Mouse (Mus musculus) large intestine, adult 2 months (tissue): ENCODE data around the gene Lax1. TPM values are rescaled to one million over a fixed set of nuclear protein-coding genes. Genes with fewer than 3 reads are reported as not detected.
"Not testable (repeated sequence)": the region's sequence is repeated elsewhere in the genome, so short reads cannot be mapped to it uniquely, and the experiment has no call there.

ENCODE experiments used
- DNase-seq: peaks from one replicate; pipeline ENCODE4 v3.0.0-alpha.2; 2012; ENCODE audit warnings: low read depth, low spot score
- WGBS: fragments of 180-500 bp; shearing (Covaris S2); methylation state at CpG from one replicate; pipeline ENCODE4 v1.1.7; 2018; 5-methylcytosine and 5-hydroxymethylcytosine counted together
- polyA plus RNA-seq: library from polyadenylated mRNA; depleted of rRNA; stranded (reverse); fragments of >200 nt; gene quantifications from 2 replicates; pipeline ENCODE4 v1.2.3, GENCODE M21; 2012; rRNA removed

Gene Lax1
- 9.5 and 15.7 TPM in 2 replicates for polyA plus RNA-seq

- no peak for DNase-seq
- WGBS, result 62% methylated on average over 6 of the region's 6 CpGs
Observed at GRCm38 (mm10) chr1:133689897-133690296, at the start of gene Lax1. Gene Lax1 (minus strand): TSS chr1:133690108.

GRCm38 (mm10) chr1:133736664-133737063, 46.8 kb upstream of the Lax1 start:
- 83% methylated on average over 7 of the region's 7 CpGs for WGBS
- DNase-seq, result no peak

- 17% methylated on average over 17 of the region's 17 CpGs for WGBS
- DNase-seq, result no peak
Observed at GRCm38 (mm10) chr1:133735995-133736652, 46.2 kb upstream of the Lax1 start.

GRCm38 (mm10) chr1:133732814-133733213, 42.9 kb upstream of the Lax1 start:
- WGBS, result 75% methylated on average over 11 of the region's 11 CpGs
- DNase-seq, result no peak

- 82% methylated on average over 7 of the region's 7 CpGs for WGBS
- DNase-seq, result no peak
Observed at GRCm38 (mm10) chr1:133728339-133728738, 38.4 kb upstream of the Lax1 start.

- no peak for DNase-seq
- 88% methylated on average over 7 of the region's 7 CpGs for WGBS
Observed at GRCm38 (mm10) chr1:133720342-133720741, 30.4 kb upstream of the Lax1 start.

GRCm38 (mm10) chr1:133718786-133719185, 28.9 kb upstream of the Lax1 start:
- DNase-seq, result no peak
- 89% methylated on average over 8 of the region's 8 CpGs for WGBS

GRCm38 (mm10) chr1:133718296-133718695, 28.4 kb upstream of the Lax1 start:
- WGBS, result 68% methylated on average over 3 of the region's 3 CpGs
- DNase-seq, result no peak

GRCm38 (mm10) chr1:133716464-133716863, 26.6 kb upstream of the Lax1 start:
- WGBS, result 16% methylated on average over 7 of the region's 7 CpGs
- no peak for DNase-seq

- 29% methylated on average over 1 of the region's 1 CpGs for WGBS
- DNase-seq, result no peak
Observed at GRCm38 (mm10) chr1:133715191-133715590, 25.3 kb upstream of the Lax1 start.

- no peak for DNase-seq
- 57% methylated on average over 2 of the region's 2 CpGs for WGBS
Observed at GRCm38 (mm10) chr1:133713009-133713370, 23.1 kb upstream of the Lax1 start.

GRCm38 (mm10) chr1:133712288-133713008, 22.5 kb upstream of the Lax1 start:
- DNase-seq, result no peak

GRCm38 (mm10) chr1:133711376-133711775, 21.5 kb upstream of the Lax1 start:
- no peak for DNase-seq
- 76% methylated on average over 6 of the region's 6 CpGs for WGBS

More at GRCm38 (mm10) chr1:133712288-133713008, 22.5 kb upstream of the Lax1 start:
- WGBS, result 74% methylated on average over 12 of the region's 12 CpGs

- DNase-seq, result no peak
- WGBS, result 61% methylated on average over 6 of the region's 6 CpGs
Observed at GRCm38 (mm10) chr1:133710895-133711294, 21.0 kb upstream of the Lax1 start.

GRCm38 (mm10) chr1:133709292-133709691, 19.4 kb upstream of the Lax1 start:
- 79% methylated on average over 3 of the region's 3 CpGs for WGBS
- DNase-seq, result no peak

GRCm38 (mm10) chr1:133701824-133702223, 11.9 kb upstream of the Lax1 start:
- DNase-seq, result not testable (repeated sequence)

GRCm38 (mm10) chr1:133697935-133698620, 8.2 kb upstream of the Lax1 start:
- WGBS, result 93% methylated on average over 12 of the region's 12 CpGs
- no peak for DNase-seq

More at GRCm38 (mm10) chr1:133701824-133702223, 11.9 kb upstream of the Lax1 start:
- WGBS, result 11% methylated on average over 1 of the region's 2 CpGs

GRCm38 (mm10) chr1:133695901-133696300, 6.0 kb upstream of the Lax1 start:
- DNase-seq, result no peak

GRCm38 (mm10) chr1:133694876-133695275, 5.0 kb upstream of the Lax1 start:
- WGBS, result 63% methylated on average over 1 of the region's 1 CpGs
- no peak for DNase-seq

More at GRCm38 (mm10) chr1:133695901-133696300, 6.0 kb upstream of the Lax1 start:
- WGBS, result 14% methylated on average over 7 of the region's 7 CpGs

- 10% methylated on average over 1 of the region's 1 CpGs for WGBS
- DNase-seq, result no peak
Observed at GRCm38 (mm10) chr1:133694301-133694700, 4.4 kb upstream of the Lax1 start.
